Mouse (Mus musculus) myocyte (in vitro differentiated cells): ENCODE measurements around the gene Alg14. TPM values are rescaled to one million over a fixed set of nuclear protein-coding genes. Genes with fewer than 3 reads are reported as not detected.

Experiments used
- H3K27me3 ChIP-seq: one replicate; pipeline ENCODE4 v1.6.1; 2011; ENCODE audit not compliant: control insufficient read depth, insufficient read depth, insufficient read length
- H3K36me3 ChIP-seq: one replicate; pipeline ENCODE4 v1.6.1; 2011; ENCODE audit not compliant: control insufficient read depth, insufficient read depth
- H3K4me2 ChIP-seq: one replicate; pipeline ENCODE4 v1.6.1; 2011; ENCODE audit warnings: low read depth, control low read depth
- H3K4me3 ChIP-seq: one replicate; pipeline ENCODE4 v1.5.1; 2011; ENCODE audit warnings: mild to moderate bottlenecking, control low read depth, moderate library complexity
- H3K79me2 ChIP-seq: one replicate; pipeline ENCODE4 v1.6.1; 2011; ENCODE audit not compliant: control insufficient read depth, insufficient read depth
- H3ac ChIP-seq: one replicate; pipeline ENCODE4 v1.6.1; 2011; ENCODE audit not compliant: control insufficient read depth, insufficient read length
- CEBPB ChIP-seq: IDR thresholded peaks from 2 replicates; pipeline ENCODE4 v1.6.1; 2011; ENCODE audit warnings: mild to moderate bottlenecking, moderate library complexity; ENCODE audit not compliant: poor library complexity, insufficient read depth, severe bottlenecking
- E2F4 ChIP-seq: IDR thresholded peaks from one replicate; pipeline ENCODE4 v1.6.1; 2011; ENCODE audit warnings: mild to moderate bottlenecking, control low read depth, moderate library complexity; ENCODE audit not compliant: insufficient read depth
- MAX ChIP-seq: IDR thresholded peaks from one replicate; pipeline ENCODE4 v1.6.1; 2011; ENCODE audit warnings: low read depth, mild to moderate bottlenecking, control low read depth
- MYOD1 ChIP-seq, 3 experiments: IDR thresholded peaks; one replicate each; pipeline ENCODE4 v1.6.1; 2011; ENCODE audit warnings: control low read depth in 2 of 3, low read depth in 2 of 3, mild to moderate bottlenecking in 2 of 3, moderate library complexity in 1 of 3; ENCODE audit not compliant: insufficient read length in 2 of 3, control insufficient read depth in 1 of 3
- MYOG ChIP-seq, 3 experiments: IDR thresholded peaks; one replicate each; pipeline ENCODE4 v1.6.1; 2011; ENCODE audit warnings: control low read depth in 2 of 3, low read depth in 2 of 3, mild to moderate bottlenecking in 2 of 3; ENCODE audit not compliant: insufficient read length in 2 of 3, control insufficient read depth in 1 of 3, insufficient read depth in 1 of 3
- POLR2A ChIP-seq: IDR thresholded peaks from one replicate; pipeline ENCODE4 v1.6.1; 2011; ENCODE audit warnings: low read depth, mild to moderate bottlenecking, control low read depth, moderate library complexity; ENCODE audit not compliant: insufficient read length
- POLR2AphosphoS2 ChIP-seq: IDR thresholded peaks from one replicate; pipeline ENCODE4 v1.6.1; 2011; ENCODE audit warnings: low read depth, control low read depth; ENCODE audit not compliant: insufficient read length
- REST ChIP-seq: IDR thresholded peaks from one replicate; pipeline ENCODE4 v1.6.1; 2011; ENCODE audit warnings: mild to moderate bottlenecking, control low read depth, moderate library complexity; ENCODE audit not compliant: insufficient read depth, insufficient read length
- SRF ChIP-seq: IDR thresholded peaks from one replicate; pipeline ENCODE4 v1.6.1; 2011; ENCODE audit warnings: low read depth; ENCODE audit not compliant: control insufficient read depth, insufficient read length
- TCF12 ChIP-seq: IDR thresholded peaks from one replicate; pipeline ENCODE4 v1.6.1; 2011; ENCODE audit warnings: mild to moderate bottlenecking, control low read depth; ENCODE audit not compliant: poor library complexity, insufficient read depth, severe bottlenecking
- TCF3 ChIP-seq: IDR thresholded peaks from one replicate; pipeline ENCODE4 v1.6.1; 2011; ENCODE audit warnings: low read depth, control low read depth; ENCODE audit not compliant: insufficient read length
- USF1 ChIP-seq: IDR thresholded peaks from one replicate; pipeline ENCODE4 v1.6.1; 2011; ENCODE audit warnings: low read depth, mild to moderate bottlenecking, control low read depth, moderate library complexity
- polyA plus RNA-seq: library from polyadenylated mRNA; unstranded; fragments of >200 nt; fragmentation: generic; extraction: Trizol; gene quantifications from one replicate; pipeline ENCODE4 v1.2.1, GENCODE M21; 2012; ENCODE audit warnings: missing spikeins

Gene Alg14
- polyA plus RNA-seq, 1 experiment: 14.8 TPM

GRCm38 (mm10) chr3:121260041-121260440 is 31.5 kb upstream of the Alg14 start:
- peaks cover 32% of the 10 kb centered on the region for H3K27me3 ChIP-seq
- H3ac ChIP-seq: no peak overlapping the region
- no peaks in the 10 kb centered on the region for H3K36me3 ChIP-seq
- no peak overlapping the region for H3K4me2 ChIP-seq
- no peak for TF ChIP-seq POLR2A
- H3K79me2 ChIP-seq: no peaks in the 10 kb centered on the region
- H3K4me3 ChIP-seq: no peak overlapping the region

GRCm38 (mm10) chr3:121260831-121261230 is 30.7 kb upstream of the Alg14 start:
- H3K79me2 ChIP-seq: no peaks in the 10 kb centered on the region
- TF ChIP-seq E2F4 (no peak), SRF (no peak), MAX (no peak), TCF12 (no peak), USF1 (no peak), POLR2A (no peak), MYOG (IDR thresholded peaks at IDR 0.05; ENCODE audit: control insufficient read depth in 1 of 3, insufficient read depth in 1 of 3, insufficient read length in 2 of 3, low read depth in 2 of 3) (no peak), CEBPB (no peak), REST (no peak), TCF3 (no peak), POLR2AphosphoS2 (no peak), MYOD1 (IDR thresholded peaks at IDR 0.05; ENCODE audit: control insufficient read depth in 1 of 3, insufficient read length in 2 of 3, low read depth in 2 of 3) (no peak)
- no peak overlapping the region for H3K4me3 ChIP-seq
- H3ac ChIP-seq: no peak overlapping the region
- H3K27me3 ChIP-seq: peaks cover 32% of the 10 kb centered on the region
- H3K36me3 ChIP-seq: no peaks in the 10 kb centered on the region
- H3K4me2 ChIP-seq: no peak overlapping the region

- no peaks in the 10 kb centered on the region for H3K36me3 ChIP-seq
- TF ChIP-seq REST: peak; percentile 46
- TF ChIP-seq POLR2AphosphoS2: no peak
- H3ac ChIP-seq: no peak overlapping the region
- H3K27me3 ChIP-seq: peaks cover 32% of the 10 kb centered on the region
- no peak overlapping the region for H3K4me3 ChIP-seq
- H3K4me2 ChIP-seq: no peak overlapping the region
- no peaks in the 10 kb centered on the region for H3K79me2 ChIP-seq
These were observed 30.3 kb upstream of the Alg14 start for GRCm38 (mm10) chr3:121261251-121261650.

- H3K4me2 ChIP-seq: peak overlapping the region; percentile 80
These were observed 29.5 kb upstream of the Alg14 start for GRCm38 (mm10) chr3:121261939-121262520.

GRCm38 (mm10) chr3:121262521-121263204 is 28.9 kb upstream of the Alg14 start:
- H3K36me3 ChIP-seq: no peaks in the 10 kb centered on the region
- peaks cover 32% of the 10 kb centered on the region for H3K27me3 ChIP-seq
- H3K4me3 ChIP-seq: no peak overlapping the region
- H3K79me2 ChIP-seq: no peaks in the 10 kb centered on the region
- peak overlapping the region; percentile 80 for H3K4me2 ChIP-seq
- TF ChIP-seq CEBPB (no peak), USF1 (no peak), POLR2A (no peak), MAX (no peak), REST (no peak), POLR2AphosphoS2 (no peak), TCF12 (no peak), SRF (no peak), TCF3 (no peak), MYOD1 (IDR thresholded peaks at IDR 0.05; ENCODE audit: control insufficient read depth in 1 of 3, insufficient read length in 2 of 3, low read depth in 2 of 3) (no peak), E2F4 (no peak), MYOG (IDR thresholded peaks at IDR 0.05; ENCODE audit: control insufficient read depth in 1 of 3, insufficient read depth in 1 of 3, insufficient read length in 2 of 3, low read depth in 2 of 3) (no peak)
- H3ac ChIP-seq: peak overlapping the region; percentile 25

More at GRCm38 (mm10) chr3:121261939-121262520, 29.5 kb upstream of the Alg14 start:
- Histone ChIP-seq H3K4me3 (no peak overlapping the region), H3K79me2 (no peaks in the 10 kb centered on the region), H3K36me3 (no peaks in the 10 kb centered on the region), H3K27me3 (peaks cover 32% of the 10 kb centered on the region), H3ac (peak overlapping the region; percentile 25)
- TF ChIP-seq POLR2A (no peak), SRF (no peak), MYOG (IDR thresholded peaks at IDR 0.05; ENCODE audit: control insufficient read depth in 1 of 3, insufficient read depth in 1 of 3, insufficient read length in 2 of 3, low read depth in 2 of 3) (no peak), TCF12 (no peak), E2F4 (no peak), CEBPB (no peak), TCF3 (no peak), MAX (no peak), USF1 (no peak), REST (no peak), MYOD1 (IDR thresholded peaks at IDR 0.05; ENCODE audit: control insufficient read depth in 1 of 3, insufficient read length in 2 of 3, low read depth in 2 of 3) (no peak), POLR2AphosphoS2 (no peak)
